Mouse (Mus musculus): ENCODE measurements around the gene Btbd3. TPM values are rescaled to one million over a fixed set of nuclear protein-coding genes. Genes with fewer than 3 reads are reported as not detected.

The Btbd3 gene
- polyA plus RNA-seq, 1 experiment from 2014 or later = 17.3 TPM

DNA sequence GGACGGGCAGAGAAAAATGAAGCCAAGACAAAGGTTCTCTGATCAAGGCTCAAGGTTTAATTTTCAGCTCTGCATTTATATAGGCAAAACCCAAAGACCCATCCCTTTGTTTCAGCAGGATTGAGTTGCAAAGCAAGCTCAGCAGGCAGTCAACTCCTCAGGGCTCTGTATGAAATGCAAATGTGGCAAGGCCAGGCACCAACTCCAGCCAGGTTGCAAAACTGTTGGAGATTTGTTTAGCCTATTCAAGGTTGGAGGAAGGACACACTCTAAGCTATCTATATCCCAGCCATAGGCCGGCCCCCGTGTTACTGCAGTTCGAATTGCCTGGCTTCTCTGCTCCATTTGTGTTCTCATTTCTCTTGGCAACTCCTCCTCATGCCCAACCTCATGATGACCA lies 259.2 kb downstream of the Btbd3 start:
- no peaks in the 10 kb centered on the region for H3K27me3 ChIP-seq (ENCODE audit: low read depth, poor library complexity, severe bottlenecking)
- no peaks in the 10 kb centered on the region for H3K36me3 ChIP-seq
- WGBS = 32% methylated on average over 4 of the region's 4 CpGs
- H3K4me3 ChIP-seq = no peak overlapping the region
- no peaks in the 10 kb centered on the region for H3K4me1 ChIP-seq
- H3K27ac ChIP-seq (replicated peaks) = no peak overlapping the region
- DNase-seq (ENCODE audit: low spot score) = no peak
- H3K9me3 ChIP-seq (replicated peaks) = no peaks in the 10 kb centered on the region; the same call in 1 of the 2 replicates

DNA sequence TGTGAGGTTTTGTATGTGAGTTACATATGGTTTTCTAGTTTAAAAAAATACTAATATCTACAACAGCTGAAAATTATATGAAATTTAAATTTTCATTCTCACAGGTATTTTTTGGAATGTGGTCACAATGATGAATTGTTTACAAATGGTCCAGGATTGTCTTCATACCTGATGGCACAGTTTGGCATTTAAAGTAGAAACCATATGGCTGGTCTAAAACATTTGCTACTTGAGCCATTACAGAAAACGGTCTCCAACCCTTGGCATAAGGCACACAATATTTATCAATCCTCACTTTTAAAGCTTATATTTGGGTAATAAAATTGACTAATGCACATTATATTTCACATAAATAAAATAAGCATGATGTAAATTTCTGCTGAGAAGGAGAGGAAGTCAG lies 272.1 kb downstream of the Btbd3 start:
- H3K9me3 ChIP-seq (replicated peaks) = no peaks in the 10 kb centered on the region
- WGBS = 97% methylated on average over 1 of the region's 1 CpGs
- no peaks in the 10 kb centered on the region for H3K36me3 ChIP-seq
- H3K27ac ChIP-seq (replicated peaks) = no peak overlapping the region
- no peaks in the 10 kb centered on the region for H3K27me3 ChIP-seq (ENCODE audit: low read depth, poor library complexity, severe bottlenecking)
- no peak for DNase-seq (ENCODE audit: low spot score)
- peaks cover 12% of the 10 kb centered on the region for H3K4me1 ChIP-seq
- no peak overlapping the region for H3K4me3 ChIP-seq

DNA sequence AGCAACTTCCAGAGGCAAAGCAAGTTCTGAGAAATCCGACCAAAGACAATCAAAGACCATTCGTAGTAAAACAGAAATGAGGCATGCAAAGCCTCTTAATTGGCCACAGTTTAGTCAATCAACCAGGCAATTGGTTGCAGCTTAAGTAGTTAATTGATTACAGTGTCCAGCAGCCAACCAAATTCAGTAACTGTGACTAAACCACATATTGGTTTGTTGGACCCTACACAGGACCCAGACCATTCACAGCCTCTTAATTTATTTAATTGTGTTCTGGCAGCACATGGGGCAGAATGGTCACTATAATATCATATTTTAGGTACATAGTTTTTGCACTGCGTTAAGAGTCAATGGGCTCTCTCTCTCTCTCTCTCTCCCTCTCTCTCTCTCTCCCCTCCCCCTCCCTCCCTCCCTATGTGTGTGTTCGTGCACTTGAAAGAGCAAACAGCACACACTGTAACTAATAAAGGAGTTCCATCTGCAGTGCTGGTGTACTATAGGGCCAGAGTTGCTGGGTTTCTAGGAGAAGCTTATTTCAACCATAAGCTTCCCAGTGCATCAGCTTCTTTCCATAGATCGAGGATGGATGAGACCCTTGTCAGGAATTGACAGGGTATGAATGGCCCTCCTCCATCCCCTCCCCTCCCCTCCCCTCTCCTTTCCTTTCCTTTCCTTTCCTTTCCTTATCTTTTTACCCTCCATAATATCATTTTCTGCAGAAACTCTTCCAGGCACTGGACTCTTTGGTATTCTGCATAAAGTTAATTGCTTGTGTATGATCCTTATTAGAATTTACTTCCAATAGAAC lies 275.0 kb downstream of the Btbd3 start:
- Histone ChIP-seq H3K27ac (replicated peaks) (0 out of 2 replicates have a peak overlapping the region, but pooled peaks have one; percentile 28), H3K27me3 (ENCODE audit: low read depth, poor library complexity, severe bottlenecking) (no peaks in the 10 kb centered on the region), H3K4me3 (no peak overlapping the region), H3K9me3 (replicated peaks) (no peaks in the 10 kb centered on the region), H3K36me3 (no peaks in the 10 kb centered on the region), H3K4me1 (peaks cover 12% of the 10 kb centered on the region)
- WGBS = 48% methylated on average over 5 of the region's 5 CpGs
- no peak for DNase-seq (ENCODE audit: low spot score)

DNA sequence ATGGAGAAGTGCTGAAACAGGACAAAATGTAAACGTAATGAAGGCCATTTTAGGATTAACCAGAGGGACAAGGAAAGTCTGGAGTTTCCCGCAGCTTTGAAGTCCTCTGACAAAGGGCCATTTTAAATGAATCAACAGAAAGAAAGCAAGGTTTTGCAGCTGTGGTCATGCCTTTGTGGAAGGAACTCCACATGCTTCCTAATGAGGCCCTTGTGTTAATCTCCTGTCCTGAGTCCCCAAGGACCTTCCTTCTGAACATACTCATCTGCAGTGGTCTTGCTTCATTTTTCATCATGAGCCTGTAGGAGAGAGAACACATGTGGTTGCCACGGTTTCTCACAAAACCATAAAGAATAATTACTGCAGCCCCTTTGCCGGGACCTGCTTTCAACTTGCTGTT lies 275.6 kb downstream of the Btbd3 start:
- Histone ChIP-seq H3K27me3 (ENCODE audit: low read depth, poor library complexity, severe bottlenecking) (no peaks in the 10 kb centered on the region), H3K9me3 (replicated peaks) (no peaks in the 10 kb centered on the region), H3K4me1 (peaks cover 12% of the 10 kb centered on the region), H3K4me3 (no peak overlapping the region), H3K27ac (replicated peaks) (no peak overlapping the region; the same call in 1 of the 2 replicates), H3K36me3 (no peaks in the 10 kb centered on the region)
- DNase-seq (ENCODE audit: low spot score) = no peak
- WGBS = 44% methylated on average over 4 of the region's 4 CpGs

DNA sequence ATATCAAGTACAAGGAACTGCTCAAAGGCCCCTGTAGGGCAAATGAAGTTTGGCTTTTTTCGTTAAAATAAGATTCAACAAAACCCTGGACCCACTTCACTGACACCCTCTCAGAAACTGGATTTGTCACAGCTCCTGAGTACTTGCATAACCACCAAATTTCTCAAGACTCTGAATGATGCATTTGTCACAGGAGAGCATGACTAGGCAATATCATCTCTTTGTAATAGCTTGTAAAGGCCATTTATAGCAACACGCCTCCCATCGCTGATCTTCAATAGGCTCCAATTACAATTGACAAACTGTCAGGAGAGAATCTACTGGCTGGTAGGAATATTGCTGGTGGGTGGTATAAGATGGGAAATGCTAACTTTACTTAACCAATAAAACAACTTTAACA lies 283.3 kb downstream of the Btbd3 start:
- H3K4me3 ChIP-seq = no peak overlapping the region
- H3K9me3 ChIP-seq (replicated peaks) = no peaks in the 10 kb centered on the region
- DNase-seq (ENCODE audit: low spot score) = no peak
- H3K4me1 ChIP-seq = no peaks in the 10 kb centered on the region
- H3K27ac ChIP-seq (replicated peaks) = no peak overlapping the region
- WGBS = 84% methylated on average over 3 of the region's 3 CpGs
- no peaks in the 10 kb centered on the region for H3K36me3 ChIP-seq
- no peaks in the 10 kb centered on the region for H3K27me3 ChIP-seq (ENCODE audit: low read depth, poor library complexity, severe bottlenecking)

DNA sequence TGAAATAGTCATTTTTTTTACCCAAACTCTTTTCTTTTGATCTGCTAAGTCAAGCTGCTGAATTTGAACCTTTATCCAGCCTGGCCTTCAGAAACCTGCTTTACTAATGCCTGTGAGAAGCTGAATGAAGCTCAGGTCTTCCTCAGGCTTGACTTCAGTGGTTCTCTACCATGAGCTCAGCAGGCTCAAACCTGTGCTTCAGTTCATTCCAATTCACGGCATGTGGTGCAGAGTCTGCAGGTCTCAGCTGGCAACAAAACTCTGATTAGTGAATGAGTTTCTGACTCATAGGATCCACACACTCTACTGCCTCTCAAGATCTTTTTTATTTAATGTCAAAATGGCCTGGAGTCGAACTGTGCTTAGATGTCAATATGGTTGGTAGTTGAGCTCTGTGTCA lies 292.6 kb downstream of the Btbd3 start:
- Histone ChIP-seq H3K4me1 (no peaks in the 10 kb centered on the region), H3K27me3 (ENCODE audit: low read depth, poor library complexity, severe bottlenecking) (no peaks in the 10 kb centered on the region), H3K36me3 (no peaks in the 10 kb centered on the region), H3K4me3 (no peak overlapping the region), H3K27ac (replicated peaks) (no peak overlapping the region), H3K9me3 (replicated peaks) (no peaks in the 10 kb centered on the region)
- WGBS = 90% methylated on average over 2 of the region's 2 CpGs
- no peak for DNase-seq (ENCODE audit: low spot score)

DNA sequence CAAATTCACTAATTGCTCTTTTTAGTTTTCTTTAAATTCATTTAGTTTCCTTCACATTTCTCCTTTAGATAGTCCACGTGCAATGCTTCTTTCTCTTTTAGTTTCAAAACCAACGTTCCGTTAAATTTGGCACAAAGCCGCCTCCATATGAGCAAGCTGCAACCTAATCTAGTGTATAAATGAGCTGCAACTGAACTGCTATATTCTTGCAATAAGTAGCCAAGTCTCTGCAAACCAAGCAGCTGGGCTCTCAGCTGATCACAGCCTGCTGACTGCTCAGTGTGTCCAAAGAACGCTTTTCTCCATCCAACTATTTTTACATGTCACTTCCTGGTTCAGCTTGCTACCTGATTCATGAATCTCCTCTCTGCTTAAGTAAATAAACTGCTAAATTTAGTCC lies 295.2 kb downstream of the Btbd3 start:
- H3K27me3 ChIP-seq (ENCODE audit: low read depth, poor library complexity, severe bottlenecking) = no peaks in the 10 kb centered on the region
- WGBS = 86% methylated on average over 5 of the region's 5 CpGs
- H3K27ac ChIP-seq (replicated peaks) = no peak overlapping the region
- DNase-seq (ENCODE audit: low spot score) = no peak
- H3K4me1 ChIP-seq = no peaks in the 10 kb centered on the region
- no peaks in the 10 kb centered on the region for H3K36me3 ChIP-seq
- no peaks in the 10 kb centered on the region for H3K9me3 ChIP-seq (replicated peaks)
- no peak overlapping the region for H3K4me3 ChIP-seq

DNA sequence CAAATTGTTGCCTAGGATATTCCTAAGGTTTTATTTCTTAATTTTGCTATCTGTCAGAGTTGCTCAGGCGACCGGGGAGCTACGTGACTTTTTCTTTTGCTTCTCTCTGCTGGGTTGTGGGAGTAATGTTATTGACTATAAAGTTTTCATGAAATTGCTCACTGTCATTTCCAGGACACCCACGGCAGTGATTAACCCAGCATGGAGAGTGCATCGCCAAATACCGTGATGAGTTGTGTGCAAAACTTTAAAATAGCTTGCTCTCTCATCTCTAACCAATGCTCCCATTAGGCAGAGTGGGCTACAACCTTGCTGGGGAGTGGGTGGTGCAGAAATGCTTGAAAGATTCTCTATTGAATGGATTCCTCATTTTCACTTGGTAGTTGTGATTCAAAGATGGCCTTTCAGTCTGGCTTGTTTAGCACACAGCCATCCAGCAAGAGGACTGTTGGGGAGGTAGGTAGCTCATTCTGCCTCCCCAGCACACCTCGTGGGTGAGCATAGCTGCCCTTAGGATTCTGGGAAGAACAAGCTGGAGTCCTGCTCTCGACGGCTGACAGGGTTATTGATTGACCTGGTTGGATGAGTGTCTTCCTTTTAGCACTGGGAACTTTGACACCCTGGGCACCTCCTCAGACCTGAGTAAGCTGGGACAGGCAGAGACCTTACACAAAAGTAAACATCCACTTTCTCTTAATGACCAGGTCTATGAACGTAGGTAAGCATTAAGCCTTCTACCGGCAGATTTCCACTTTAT lies 298.9 kb downstream of the Btbd3 start:
- Histone ChIP-seq H3K27me3 (ENCODE audit: low read depth, poor library complexity, severe bottlenecking) (no peaks in the 10 kb centered on the region), H3K4me1 (no peaks in the 10 kb centered on the region), H3K27ac (replicated peaks) (no peak overlapping the region), H3K9me3 (replicated peaks) (no peaks in the 10 kb centered on the region), H3K36me3 (no peaks in the 10 kb centered on the region), H3K4me3 (no peak overlapping the region)
- WGBS = 91% methylated on average over 11 of the region's 11 CpGs
- DNase-seq (ENCODE audit: low spot score) = no peak

DNA sequence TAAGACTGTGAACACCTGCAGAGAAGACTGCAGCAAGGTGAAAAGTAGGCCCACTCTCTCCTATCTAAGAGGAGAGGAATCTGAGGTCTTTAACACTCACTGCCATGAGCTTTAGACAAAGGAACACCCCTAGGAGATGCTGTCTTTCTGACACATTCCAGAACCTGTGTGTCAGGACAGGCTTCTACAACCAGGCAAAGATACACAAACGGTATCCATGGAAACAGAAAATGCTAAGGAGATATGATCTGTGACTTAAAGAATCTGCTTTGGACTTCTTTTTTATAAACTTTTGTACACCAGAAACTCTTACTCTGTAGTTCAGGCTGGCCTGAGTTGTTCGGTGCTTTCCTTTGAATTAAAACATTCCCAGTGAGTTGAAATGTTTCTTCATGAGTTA lies 329.6 kb downstream of the Btbd3 start:
- Histone ChIP-seq H3K27me3 (ENCODE audit: low read depth, poor library complexity, severe bottlenecking) (no peaks in the 10 kb centered on the region), H3K4me3 (no peak overlapping the region), H3K36me3 (no peaks in the 10 kb centered on the region), H3K9me3 (replicated peaks) (no peaks in the 10 kb centered on the region), H3K27ac (replicated peaks) (no peak overlapping the region), H3K4me1 (no peaks in the 10 kb centered on the region)
- no peak for DNase-seq (ENCODE audit: low spot score)
- WGBS = 90% methylated on average over 2 of the region's 2 CpGs

DNA sequence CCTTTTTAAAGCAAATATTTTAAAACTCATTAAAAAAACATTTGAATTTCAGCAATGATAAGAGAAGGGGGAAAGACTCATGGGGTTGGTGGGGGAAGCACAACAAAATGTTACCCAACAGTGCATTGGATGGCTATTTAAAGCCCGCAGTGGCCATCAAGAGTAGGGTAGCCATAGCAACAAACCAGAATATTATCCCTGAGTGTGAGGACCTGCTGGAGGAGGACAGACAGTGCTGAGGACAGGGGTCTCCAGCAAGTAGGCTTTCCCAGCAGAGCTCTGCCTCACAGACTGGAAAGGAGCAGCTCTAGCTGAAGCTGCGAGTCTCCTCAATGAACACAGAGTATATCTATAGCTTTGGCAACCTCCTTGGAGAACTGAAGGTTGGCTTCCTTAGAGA lies 331.0 kb downstream of the Btbd3 start:
- DNase-seq (ENCODE audit: low spot score) = no peak
- Histone ChIP-seq H3K27ac (replicated peaks) (no peak overlapping the region), H3K4me1 (no peaks in the 10 kb centered on the region), H3K27me3 (ENCODE audit: low read depth, poor library complexity, severe bottlenecking) (no peaks in the 10 kb centered on the region), H3K4me3 (no peak overlapping the region), H3K36me3 (no peaks in the 10 kb centered on the region), H3K9me3 (replicated peaks) (no peaks in the 10 kb centered on the region)
- 88% methylated on average over 2 of the region's 2 CpGs for WGBS

DNA sequence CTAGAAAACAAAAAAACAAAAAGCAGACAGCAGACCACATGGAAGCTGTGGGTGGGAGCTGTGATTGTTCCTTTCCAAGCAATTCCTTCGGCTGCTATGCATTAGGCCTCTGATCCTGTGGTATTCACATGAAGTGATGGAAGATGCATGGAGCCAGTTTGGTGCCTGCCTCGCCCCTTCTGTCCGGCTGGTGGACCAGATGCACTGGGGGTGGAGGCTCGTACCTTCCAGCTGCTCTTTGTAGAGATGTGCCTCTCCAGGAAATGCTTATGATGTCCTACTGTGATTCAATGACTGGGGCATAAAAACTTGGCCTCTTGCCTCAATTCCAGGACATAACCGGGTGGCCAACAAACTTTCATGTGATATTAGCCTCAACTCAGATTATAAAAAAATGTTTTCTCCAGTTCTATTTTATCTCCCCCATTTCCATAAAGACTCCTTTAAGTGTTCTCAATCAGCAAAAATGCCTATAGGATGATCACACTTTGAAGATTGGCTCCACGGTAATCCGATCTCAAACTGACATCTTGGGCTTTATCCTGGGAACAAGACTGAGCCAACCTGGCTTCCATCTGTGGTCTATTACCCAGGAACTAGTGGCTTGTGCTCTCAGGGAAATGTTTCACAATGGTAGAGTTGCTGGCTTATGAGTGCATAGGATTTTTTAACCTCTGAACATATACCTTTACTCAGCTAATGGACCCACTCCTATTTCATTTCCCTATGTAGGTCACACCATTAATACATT lies 331.6 kb downstream of the Btbd3 start:
- 85% methylated on average over 7 of the region's 7 CpGs for WGBS
- no peak overlapping the region for H3K4me3 ChIP-seq
- no peaks in the 10 kb centered on the region for H3K4me1 ChIP-seq
- no peaks in the 10 kb centered on the region for H3K36me3 ChIP-seq
- H3K27me3 ChIP-seq (ENCODE audit: low read depth, poor library complexity, severe bottlenecking) = no peaks in the 10 kb centered on the region
- H3K9me3 ChIP-seq (replicated peaks) = no peaks in the 10 kb centered on the region
- no peak overlapping the region for H3K27ac ChIP-seq (replicated peaks)
- DNase-seq (ENCODE audit: low spot score) = no peak

DNA sequence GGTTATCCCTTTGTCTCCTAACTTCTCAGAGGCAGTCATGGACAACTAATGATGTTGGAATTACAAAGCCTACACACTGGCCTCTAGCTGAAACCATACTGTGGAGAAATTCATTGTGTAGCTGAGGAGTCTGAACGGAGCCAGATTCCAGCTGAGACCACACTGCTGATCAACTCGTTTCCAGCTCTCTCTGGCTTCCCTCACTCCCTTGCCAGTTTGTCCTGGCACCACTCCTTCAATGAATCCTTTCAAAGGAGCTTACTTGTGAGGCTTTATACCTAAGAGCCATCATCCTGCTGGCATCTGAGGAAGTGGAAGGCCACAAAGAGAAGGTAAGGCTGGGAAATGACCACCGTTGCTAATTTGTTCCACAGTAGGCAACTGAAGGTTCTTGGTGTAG lies 332.7 kb downstream of the Btbd3 start:
- Histone ChIP-seq H3K4me1 (no peaks in the 10 kb centered on the region), H3K36me3 (no peaks in the 10 kb centered on the region), H3K27ac (replicated peaks) (no peak overlapping the region), H3K4me3 (no peak overlapping the region), H3K9me3 (replicated peaks) (no peaks in the 10 kb centered on the region), H3K27me3 (ENCODE audit: low read depth, poor library complexity, severe bottlenecking) (no peaks in the 10 kb centered on the region)
- WGBS = 71% methylated on average over 3 of the region's 3 CpGs
- DNase-seq (ENCODE audit: low spot score) = no peak

DNA sequence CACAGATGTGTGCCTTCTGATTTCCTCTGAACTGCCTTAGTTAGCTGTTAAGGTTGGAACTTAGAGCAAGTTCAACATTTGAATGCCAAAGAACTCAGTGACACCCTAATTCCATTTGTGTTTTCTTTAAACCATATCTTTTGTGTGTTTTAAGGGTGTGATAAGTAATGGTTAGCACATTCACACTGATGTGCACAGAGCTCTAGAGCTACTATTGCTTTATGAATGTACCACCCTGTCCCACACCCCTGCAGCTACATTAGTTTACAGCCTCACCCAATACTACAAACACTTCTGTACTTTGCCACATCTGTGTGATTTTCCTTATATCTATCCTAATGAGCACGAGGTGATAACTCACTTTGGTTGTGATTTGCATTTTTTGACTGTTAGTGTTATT lies 333.9 kb downstream of the Btbd3 start:
- no peak overlapping the region for H3K4me3 ChIP-seq
- H3K36me3 ChIP-seq = no peaks in the 10 kb centered on the region
- H3K27ac ChIP-seq (replicated peaks) = no peak overlapping the region
- 89% methylated on average over 1 of the region's 1 CpGs for WGBS
- no peaks in the 10 kb centered on the region for H3K9me3 ChIP-seq (replicated peaks)
- no peaks in the 10 kb centered on the region for H3K27me3 ChIP-seq (ENCODE audit: low read depth, poor library complexity, severe bottlenecking)
- no peak for DNase-seq (ENCODE audit: low spot score)
- H3K4me1 ChIP-seq = no peaks in the 10 kb centered on the region
